Mouse (Mus musculus) embryonic facial prominence, embryonic 15.5 days (tissue): ENCODE measurements around the gene Dennd6b. TPM values are rescaled to one million over a fixed set of nuclear protein-coding genes. Genes with fewer than 3 reads are reported as not detected.

Experiments
- ATAC-seq: fragments of 200-750 bp; cut with Nextera tagmentation; 2 replicates; pipeline ENCODE4 v1.8.0; 2017; ENCODE audit warnings: low read depth, moderate TSS enrichment; ENCODE audit not compliant: insufficient number of reproducible peaks, low FRiP score, low TSS enrichment
- H3K27ac ChIP-seq: fragments of 300-500 bp; sonication (generic); replicated peaks from 2 replicates; pipeline ENCODE4 v1.5.1; 2015; ENCODE audit warnings: mild to moderate bottlenecking, inconsistent platforms
- H3K27me3 ChIP-seq: fragments of 300-500 bp; sonication (generic); 2 replicates; pipeline ENCODE4 v1.6.1; 2015; ENCODE audit warnings: inconsistent platforms
- H3K36me3 ChIP-seq: fragments of 300-500 bp; sonication (generic); 2 replicates; pipeline ENCODE4 v1.6.1; 2015; ENCODE audit warnings: mild to moderate bottlenecking, inconsistent platforms
- H3K4me1 ChIP-seq: fragments of 300-500 bp; sonication (generic); 2 replicates; pipeline ENCODE4 v1.6.1; 2015; ENCODE audit warnings: inconsistent platforms
- H3K4me2 ChIP-seq: fragments of 300-500 bp; sonication (generic); replicated peaks from 2 replicates; pipeline ENCODE4 v1.6.1; 2015; ENCODE audit warnings: mild to moderate bottlenecking, inconsistent platforms
- H3K4me3 ChIP-seq: fragments of 300-500 bp; sonication (generic); replicated peaks from 2 replicates; pipeline ENCODE4 v1.5.1; 2015; ENCODE audit warnings: mild to moderate bottlenecking, inconsistent platforms
- H3K9ac ChIP-seq: fragments of 300-500 bp; sonication (generic); 2 replicates; pipeline ENCODE4 v1.6.1; 2015; ENCODE audit warnings: inconsistent platforms
- H3K9me3 ChIP-seq: fragments of 300-500 bp; sonication (generic); replicated peaks from 2 replicates; pipeline ENCODE4 v1.6.1; 2016; ENCODE audit warnings: inconsistent platforms
- WGBS: fragments of 180-500 bp; shearing (Covaris S2); methylation state at CpG from one replicate; pipeline ENCODE4 v1.1.7; 2015; 5-methylcytosine and 5-hydroxymethylcytosine counted together
- polyA plus RNA-seq: library from polyadenylated mRNA; unstranded; fragments of >200 nt; fragmentation: Nextera tagmentation; extraction: Ambion mirVana; gene quantifications from 2 replicates; pipeline ENCODE4 v1.2.1, GENCODE M21; 2015

Gene Dennd6b
- polyA plus RNA-seq = 16.3 and 16.7 TPM in 2 replicates

DNA sequence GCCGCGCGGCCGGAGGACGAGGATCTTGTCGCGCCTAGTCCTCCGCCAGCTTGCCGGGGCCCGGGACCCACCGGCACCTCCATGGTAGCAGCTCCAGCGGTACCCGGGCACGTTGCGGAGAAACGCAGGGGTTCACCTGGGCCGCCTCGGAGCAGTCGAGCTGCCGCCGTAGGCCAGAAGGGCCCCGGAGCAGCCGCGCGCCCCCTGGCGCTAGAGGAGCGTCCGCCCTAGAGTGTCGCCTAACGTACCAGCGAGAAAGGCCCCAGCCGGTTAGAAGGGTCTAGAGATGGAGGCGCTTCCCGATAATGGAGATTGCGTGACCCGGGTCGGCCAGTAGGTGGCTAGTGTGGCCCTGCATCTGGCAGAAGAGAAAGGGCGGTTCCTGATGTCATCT, at the start of gene Dennd6b:
TSS of gene Dennd6b (minus strand) at position 184 of the 394 bp plus-strand sequence.
- Histone ChIP-seq H3K27ac (peak within 1 kb of the TSS; percentile 100), H3K4me3 (peak within 1 kb of the TSS; percentile 95), H3K4me1 (peaks cover 14% of the 10 kb centered on the region), H3K27me3 (no peaks in the 10 kb centered on the region), H3K4me2 (peak within 1 kb of the TSS; percentile 71), H3K9ac (peak within 1 kb of the TSS; percentile 99), H3K9me3 (no peaks in the 10 kb centered on the region), H3K36me3 (no peaks in the 10 kb centered on the region)
- WGBS = 0% methylated on average over 38 of the region's 38 CpGs
- peak; percentile 98 for ATAC-seq

DNA sequence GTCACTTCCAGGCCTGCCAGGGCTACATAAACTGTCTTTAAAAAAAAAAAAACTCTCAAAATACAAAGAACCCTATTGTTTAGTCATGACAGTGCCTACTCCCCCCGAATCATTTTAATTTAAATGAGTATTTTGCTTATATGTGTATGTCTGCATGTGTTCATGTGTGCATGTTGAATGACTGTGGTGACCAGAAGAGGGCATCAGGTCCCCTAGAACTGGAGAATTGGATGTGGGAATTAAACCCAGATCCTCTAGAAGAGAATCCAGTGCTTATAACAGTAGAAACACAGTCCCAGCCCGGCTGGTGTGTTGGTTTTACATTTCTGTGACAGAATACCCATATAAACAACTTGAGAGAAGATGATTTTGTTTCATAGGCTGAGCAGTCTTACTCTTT, 44.7 kb upstream of the Dennd6b start:
- H3K4me2 ChIP-seq = no peak overlapping the region
- H3K36me3 ChIP-seq = peaks cover 24% of the 10 kb centered on the region
- H3K27ac ChIP-seq = no peak overlapping the region
- no peaks in the 10 kb centered on the region for H3K9me3 ChIP-seq
- no peak overlapping the region for H3K4me3 ChIP-seq
- no peaks in the 10 kb centered on the region for H3K4me1 ChIP-seq
- ATAC-seq = no peak
- H3K27me3 ChIP-seq = no peaks in the 10 kb centered on the region
- no peak overlapping the region for H3K9ac ChIP-seq
- 76% methylated on average over 2 of the region's 2 CpGs for WGBS

- peaks cover 21% of the 10 kb centered on the region for H3K36me3 ChIP-seq
- H3K27me3 ChIP-seq = no peaks in the 10 kb centered on the region
- no peaks in the 10 kb centered on the region for H3K4me1 ChIP-seq
- H3K4me3 ChIP-seq = no peak overlapping the region
- H3K4me2 ChIP-seq = no peak overlapping the region
- H3K9me3 ChIP-seq = no peaks in the 10 kb centered on the region
- H3K27ac ChIP-seq = 0 out of 2 replicates have a peak overlapping the region, but pooled peaks have one; percentile 7
- 40% methylated on average over 3 of the region's 3 CpGs for WGBS
- no peak for ATAC-seq
- no peak overlapping the region for H3K9ac ChIP-seq
These were observed 43.6 kb upstream of the Dennd6b start for GRCm38 (mm10) chr15:89239751-89240392.

DNA sequence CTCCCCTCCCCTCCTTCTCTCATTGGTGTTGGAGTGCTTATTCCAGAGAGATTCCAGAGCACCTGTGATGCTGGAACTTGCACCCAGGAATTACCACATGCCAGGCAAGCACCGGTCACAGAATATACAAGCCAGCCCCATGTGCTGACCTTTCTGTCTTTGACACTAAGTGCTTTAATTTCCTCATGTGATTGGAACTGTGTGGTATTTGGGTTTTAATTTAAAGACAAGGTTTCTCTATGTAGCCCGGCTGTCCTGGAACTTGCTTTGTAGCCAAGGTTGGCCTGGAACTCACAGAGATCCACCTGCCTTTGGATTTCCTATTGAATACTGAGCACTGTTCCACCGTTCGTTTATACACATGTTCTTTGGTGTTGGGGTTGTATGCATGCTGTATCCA, 37.8 kb upstream of the Dennd6b start:
- H3K27me3 ChIP-seq = no peaks in the 10 kb centered on the region
- H3K4me3 ChIP-seq = no peak overlapping the region
- no peak overlapping the region for H3K4me2 ChIP-seq
- no peak overlapping the region for H3K27ac ChIP-seq
- 0 out of 2 replicates have a peak, but pooled peaks cover 5% of the 10 kb centered on the region for H3K36me3 ChIP-seq
- no peak overlapping the region for H3K9ac ChIP-seq
- ATAC-seq = no peak
- WGBS = 85% methylated on average over 4 of the region's 4 CpGs
- no peaks in the 10 kb centered on the region for H3K4me1 ChIP-seq
- H3K9me3 ChIP-seq = no peaks in the 10 kb centered on the region

DNA sequence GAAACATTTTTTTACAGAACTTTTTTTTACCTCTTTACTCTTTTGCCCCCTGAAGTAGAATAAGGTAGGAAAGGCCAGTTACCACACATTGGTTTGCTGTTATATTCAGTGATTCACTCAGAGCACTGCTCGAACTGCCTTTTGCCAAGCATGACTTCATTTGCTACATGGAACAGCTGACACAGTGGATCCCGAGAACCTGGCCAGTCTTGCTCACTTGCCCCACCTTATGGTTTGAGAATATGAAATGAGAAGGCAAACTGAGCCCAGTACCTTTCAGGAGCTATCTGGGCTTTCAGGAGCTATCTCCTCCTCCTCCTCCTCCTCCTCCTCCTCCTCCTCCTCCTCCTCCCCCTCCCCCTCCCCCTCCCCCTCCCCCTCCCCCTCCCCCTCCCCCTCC, 37.3 kb upstream of the Dennd6b start:
- 0 out of 2 replicates have a peak, but pooled peaks cover 4% of the 10 kb centered on the region for H3K36me3 ChIP-seq
- no peaks in the 10 kb centered on the region for H3K9me3 ChIP-seq
- no peaks in the 10 kb centered on the region for H3K27me3 ChIP-seq
- no peak for ATAC-seq
- H3K9ac ChIP-seq = no peak overlapping the region
- H3K4me3 ChIP-seq = no peak overlapping the region
- no peaks in the 10 kb centered on the region for H3K4me1 ChIP-seq
- H3K27ac ChIP-seq = no peak overlapping the region
- WGBS = 49% methylated on average over 2 of the region's 2 CpGs
- no peak overlapping the region for H3K4me2 ChIP-seq

DNA sequence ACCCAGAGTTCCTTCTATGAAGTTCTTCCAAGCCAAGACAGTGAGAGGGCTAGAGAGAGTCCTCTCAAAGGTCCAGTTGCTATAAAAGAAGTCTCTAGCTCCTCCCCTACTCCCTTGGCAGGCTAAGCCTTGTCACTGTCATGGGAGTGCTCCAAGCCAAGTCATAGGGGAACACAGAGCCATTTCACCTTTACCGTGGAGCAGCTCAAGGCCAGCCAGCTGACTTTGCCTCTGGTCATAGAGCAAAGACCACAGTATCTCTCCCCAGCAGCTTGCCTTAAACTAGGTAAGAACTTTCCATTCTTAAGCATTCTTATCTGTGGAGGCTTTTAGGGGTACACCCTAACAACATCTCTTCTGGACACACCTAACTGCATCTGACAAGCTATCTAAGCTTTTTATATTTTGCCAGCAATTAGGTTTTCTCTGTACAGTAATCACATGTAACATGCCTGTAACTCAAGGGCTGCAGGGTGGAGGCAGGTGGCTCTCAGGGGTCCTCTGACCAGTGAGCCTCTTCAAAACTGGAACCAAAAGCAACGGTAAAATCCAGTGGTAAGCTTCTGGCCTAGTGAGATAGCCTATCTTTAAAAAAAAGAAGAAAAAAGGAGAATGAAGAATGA, 19.4 kb upstream of the Dennd6b start:
- Histone ChIP-seq H3K4me2 (no peak overlapping the region), H3K4me3 (no peak overlapping the region), H3K36me3 (peaks cover 14% of the 10 kb centered on the region; the same call in 1 of the 2 replicates), H3K4me1 (peaks cover 16% of the 10 kb centered on the region; the same call in 1 of the 2 replicates), H3K9ac (no peak overlapping the region), H3K9me3 (no peaks in the 10 kb centered on the region), H3K27me3 (no peaks in the 10 kb centered on the region), H3K27ac (no peak overlapping the region)
- WGBS = 87% methylated on average over 2 of the region's 2 CpGs
- no peak for ATAC-seq

- no peaks in the 10 kb centered on the region for H3K9me3 ChIP-seq
- H3K36me3 ChIP-seq = peaks cover 14% of the 10 kb centered on the region; the same call in 1 of the 2 replicates
- no peak overlapping the region for H3K4me3 ChIP-seq
- H3K27me3 ChIP-seq = no peaks in the 10 kb centered on the region
- no peak overlapping the region for H3K27ac ChIP-seq
- no peak overlapping the region for H3K9ac ChIP-seq
- no peak for ATAC-seq
- 95% methylated on average over 3 of the region's 3 CpGs for WGBS
- peaks cover 17% of the 10 kb centered on the region; the same call in 1 of the 2 replicates for H3K4me1 ChIP-seq
- H3K4me2 ChIP-seq = no peak overlapping the region
These were observed 18.7 kb upstream of the Dennd6b start for GRCm38 (mm10) chr15:89214953-89215352.

DNA sequence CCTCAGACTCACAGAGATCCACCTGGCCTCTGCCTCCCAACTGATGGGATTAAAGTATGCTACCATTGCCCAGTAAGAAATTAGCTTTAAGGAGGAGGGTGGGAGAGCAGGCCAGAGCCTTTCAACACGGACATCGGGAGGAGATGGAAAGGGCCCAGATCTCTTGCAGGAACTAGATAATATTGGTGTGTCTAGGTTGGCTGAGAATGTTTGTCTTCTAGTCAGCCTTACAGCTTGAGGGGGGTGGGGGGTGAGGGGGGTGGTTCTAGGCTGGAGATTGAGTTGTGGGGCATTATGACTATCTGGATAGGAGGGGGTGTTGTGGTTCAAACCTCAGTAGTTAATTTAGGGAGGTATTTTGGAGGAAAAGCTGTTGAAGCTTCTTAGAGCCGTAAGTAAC, 17.2 kb upstream of the Dennd6b start:
- Histone ChIP-seq H3K4me1 (peaks cover 20% of the 10 kb centered on the region; the same call in 1 of the 2 replicates), H3K36me3 (peaks cover 14% of the 10 kb centered on the region; the same call in 1 of the 2 replicates), H3K4me2 (no peak overlapping the region), H3K27me3 (no peaks in the 10 kb centered on the region), H3K27ac (no peak overlapping the region), H3K9me3 (no peaks in the 10 kb centered on the region), H3K4me3 (no peak overlapping the region), H3K9ac (no peak overlapping the region)
- 87% methylated on average over 3 of the region's 3 CpGs for WGBS
- ATAC-seq = no peak

- Histone ChIP-seq H3K27me3 (no peaks in the 10 kb centered on the region), H3K9me3 (no peaks in the 10 kb centered on the region)
- 52% methylated on average over 6 of the region's 6 CpGs for WGBS
These were observed 16.2 kb upstream of the Dennd6b start for GRCm38 (mm10) chr15:89212495-89212894.

DNA sequence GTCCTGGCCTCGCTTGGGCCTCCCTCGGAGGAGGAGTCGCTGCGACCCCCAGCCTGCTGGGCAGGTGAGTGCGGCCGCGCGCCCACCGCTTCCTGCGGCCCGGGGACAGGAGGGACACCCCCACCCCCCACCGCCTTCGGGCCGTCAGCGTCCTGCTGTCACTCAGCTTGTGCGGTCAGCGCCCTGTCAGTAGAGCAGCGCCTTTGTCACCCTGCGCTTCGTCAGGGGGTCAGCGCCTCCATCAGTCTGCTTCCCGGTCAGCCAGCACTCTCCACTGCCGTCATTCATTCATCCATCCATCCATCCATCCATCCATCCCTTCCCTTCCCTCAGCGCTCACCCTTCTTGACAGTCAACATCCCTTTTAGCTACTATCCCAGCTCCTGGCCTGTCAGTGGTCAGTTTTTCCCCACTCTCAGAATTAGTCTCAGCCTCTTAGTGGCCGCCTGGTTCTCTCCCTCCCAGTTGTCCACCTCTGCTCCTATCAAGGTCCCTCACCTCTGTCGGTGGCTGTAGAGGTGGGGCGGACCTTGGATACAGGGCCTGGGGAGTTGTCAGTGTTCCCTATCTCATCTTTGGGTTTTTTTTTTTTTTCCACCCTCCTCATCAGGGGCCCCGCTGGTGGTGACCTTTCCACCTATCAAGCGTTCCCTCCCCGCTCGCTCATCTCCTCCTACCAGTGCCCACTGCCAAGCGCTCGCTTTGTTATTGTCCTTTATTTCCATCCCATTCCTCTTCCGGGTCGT, 15.6 kb upstream of the Dennd6b start:
- peak overlapping the region; percentile 82 for H3K4me2 ChIP-seq
- H3K4me3 ChIP-seq = peak overlapping the region; percentile 90
- H3K9ac ChIP-seq = peak overlapping the region; percentile 94
- WGBS = 2% methylated on average over 35 of the region's 35 CpGs
- H3K27ac ChIP-seq = peak overlapping the region; percentile 89
- H3K4me1 ChIP-seq = peaks cover 20% of the 10 kb centered on the region; the same call in 1 of the 2 replicates
- ATAC-seq = 0 out of 2 replicates have a peak, but pooled peaks have one; percentile 29
- H3K9me3 ChIP-seq = no peaks in the 10 kb centered on the region
- H3K36me3 ChIP-seq = peaks cover 14% of the 10 kb centered on the region; the same call in 1 of the 2 replicates
- no peaks in the 10 kb centered on the region for H3K27me3 ChIP-seq

More at GRCm38 (mm10) chr15:89212495-89212894, 16.2 kb upstream of the Dennd6b start:
- no peak for ATAC-seq
- Histone ChIP-seq H3K27ac (no peak overlapping the region), H3K36me3 (peaks cover 14% of the 10 kb centered on the region; the same call in 1 of the 2 replicates), H3K4me1 (peaks cover 20% of the 10 kb centered on the region; the same call in 1 of the 2 replicates), H3K4me2 (peak overlapping the region; percentile 82), H3K9ac (0 out of 2 replicates have a peak overlapping the region, but pooled peaks have one; percentile 94), H3K4me3 (peak overlapping the region; percentile 90)
